In the genomic region with DNA sequence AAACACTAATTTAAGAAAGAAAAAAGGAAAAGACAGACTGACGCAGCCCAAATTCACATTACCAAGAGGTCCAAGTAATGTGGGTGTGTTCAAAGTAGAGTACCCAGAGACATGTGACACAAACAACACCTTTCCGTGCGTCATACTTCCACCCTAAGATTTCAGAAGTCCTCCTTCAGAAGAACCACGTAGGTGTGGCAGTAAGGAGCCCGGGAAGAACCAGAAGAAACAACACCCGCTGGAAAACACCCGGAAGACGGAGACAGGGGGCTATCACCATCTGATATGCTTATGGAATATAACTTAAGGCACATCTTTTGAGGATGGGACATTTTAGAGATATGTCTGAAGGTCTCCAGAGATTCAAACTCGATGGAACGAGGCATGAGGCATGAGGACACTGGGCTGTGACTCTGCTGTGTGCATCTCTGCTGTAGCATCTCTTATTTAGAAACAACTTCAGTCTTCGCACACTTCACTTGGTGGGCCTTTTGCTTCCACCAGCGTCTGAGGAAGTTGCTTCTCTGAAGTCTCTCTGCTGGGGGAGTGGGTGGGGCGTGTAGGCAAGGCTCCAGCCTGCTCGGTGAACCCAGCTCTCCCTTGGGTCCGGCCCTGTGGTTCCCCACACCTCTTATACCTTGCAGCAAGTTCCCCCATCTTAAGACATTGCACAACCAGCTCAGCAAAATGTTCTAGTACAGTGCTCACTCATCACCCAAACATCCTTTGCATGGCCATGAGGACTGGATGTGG, we compare ENCODE assay signal across 12 mouse cellular contexts. TPM values are rescaled to one million over a fixed set of nuclear protein-coding genes. Genes with fewer than 3 reads are reported as not detected.
DNase-seq lines count a peak whose midpoint lies in the region; ATAC-seq and TF ChIP-seq lines count a peak whose summit lies in the region.
"Had no signal": no experiment of that assay in that cellular context is flagged by ENCODE, and none has a peak within 500 bp of the region (broad histone marks: within the 10 kb centered on the region; RNA-seq: fewer than 3 reads in every experiment).

No protein-coding gene starts in this region.

- peaks cover 10% of the 10 kb centered on the region for H3K36me3 ChIP-seq in liver, embryonic 13.5 days
- peaks cover 3% of the 10 kb centered on the region; the same call in 1 of the 2 replicates for H3K36me3 ChIP-seq in liver, embryonic 11.5 days (ENCODE audit: control insufficient read depth, insufficient read depth, low read length)
- H3K36me3 ChIP-seq: embryonic facial prominence, embryonic 10.5 days; lung, embryonic 15.5 days; neural tube, embryonic 15.5 days had no signal

- peak; percentile 36 for DNase-seq in adrenal gland, adult 2 months
- no peak for DNase-seq in adrenal gland, adult 8-10 months
- no peak for DNase-seq in liver, embryonic 13.5 days
- no peak for DNase-seq in liver, embryonic 11.5 days (ENCODE audit: low spot score)
- DNase-seq in natural killer cell, adult 2 months (ENCODE audit: low spot score in 2 of 2): peak; percentile 67 to 88
- DNase-seq in cerebellum, adult 2 months: no peak
- DNase-seq in frontal cortex, postnatal 25 days (ENCODE audit: low spot score in 2 of 2): no peak
- DNase-seq: gastrocnemius, postnatal 10 days had no signal

- no peaks in the 10 kb centered on the region for H3K27me3 ChIP-seq in liver, embryonic 13.5 days
- H3K27me3 ChIP-seq in liver, embryonic 11.5 days (replicated peaks; ENCODE audit: control insufficient read depth, insufficient read depth, low read length): no peaks in the 10 kb centered on the region
- no peaks in the 10 kb centered on the region for H3K27me3 ChIP-seq in cerebellum, adult 2 months (ENCODE audit: control insufficient read depth, insufficient read depth, low read length)
- H3K27me3 ChIP-seq: lung, embryonic 15.5 days; neural tube, embryonic 15.5 days had no signal

- WGBS in liver, embryonic 13.5 days (ENCODE audit: insufficient replicate concordance): 78% methylated on average over 15 of the region's 15 CpGs
- 85% methylated on average over 15 of the region's 15 CpGs for WGBS in liver, embryonic 11.5 days
- 96% methylated on average over 15 of the region's 15 CpGs for WGBS in cerebellum, adult 2 months

- H3K9me3 ChIP-seq in liver, embryonic 13.5 days (replicated peaks): no peaks in the 10 kb centered on the region
- H3K9me3 ChIP-seq in liver, embryonic 11.5 days (ENCODE audit: control insufficient read depth, low read length): no peaks in the 10 kb centered on the region
- H3K9me3 ChIP-seq: embryonic facial prominence, embryonic 10.5 days; lung, embryonic 15.5 days; neural tube, embryonic 15.5 days had no signal

- no peak; the same call in 1 of the 2 replicates for ATAC-seq in liver, embryonic 13.5 days (ENCODE audit: low read depth)
- no peak for ATAC-seq in liver, embryonic 11.5 days (replicated peaks; ENCODE audit: low FRiP score)
- no peak for ATAC-seq in megakaryocyte-erythroid progenitor cell, adult 5-6 weeks (replicated peaks; ENCODE audit: low FRiP score, low TSS enrichment, poor library complexity, severe bottlenecking)

- no peak for TF ChIP-seq CTCF in cerebellum, adult 2 months (IDR thresholded peaks at IDR 0.05; ENCODE audit: borderline replicate concordance, insufficient read depth, low read depth, low read length)

- peaks cover 58% of the 10 kb centered on the region for H3K4me1 ChIP-seq in liver, embryonic 13.5 days (replicated peaks)
- peaks cover 6% of the 10 kb centered on the region; the same call in 1 of the 2 replicates for H3K4me1 ChIP-seq in liver, embryonic 11.5 days (replicated peaks; ENCODE audit: control insufficient read depth, insufficient read depth, low read length)
- H3K4me1 ChIP-seq in cerebellum, adult 2 months (ENCODE audit: control insufficient read depth, insufficient read depth, low read length): no peaks in the 10 kb centered on the region
- H3K4me1 ChIP-seq: embryonic facial prominence, embryonic 10.5 days; lung, embryonic 15.5 days had no signal

- no peak for TF ChIP-seq POLR2A in cerebellum, adult 2 months (IDR thresholded peaks at IDR 0.05; ENCODE audit: borderline replicate concordance, insufficient read depth, low read length)

- H3K9ac ChIP-seq in liver, embryonic 13.5 days: no peak overlapping the region
- no peak overlapping the region for H3K9ac ChIP-seq in liver, embryonic 11.5 days (ENCODE audit: low read depth, low read length)
- H3K9ac ChIP-seq: lung, embryonic 15.5 days; neural tube, embryonic 15.5 days had no signal

- H3K4me3 ChIP-seq in liver, embryonic 13.5 days (replicated peaks): no peak overlapping the region
- no peak overlapping the region for H3K4me3 ChIP-seq in liver, embryonic 11.5 days (ENCODE audit: low read depth, low read length)
- no peak overlapping the region for H3K4me3 ChIP-seq in cerebellum, adult 2 months (replicated peaks; ENCODE audit: insufficient read depth, low read depth, low read length)
- H3K4me3 ChIP-seq: embryonic facial prominence, embryonic 10.5 days; lung, embryonic 15.5 days; neural tube, embryonic 15.5 days had no signal

- H3K27ac ChIP-seq in liver, embryonic 13.5 days: 0 out of 2 replicates have a peak overlapping the region, but pooled peaks have one; percentile 10
- no peak overlapping the region for H3K27ac ChIP-seq in liver, embryonic 11.5 days (ENCODE audit: low read depth, low read length)
- H3K27ac ChIP-seq in cerebellum, adult 2 months (ENCODE audit: insufficient read depth, low read length): no peak overlapping the region
- H3K27ac ChIP-seq: embryonic facial prominence, embryonic 10.5 days; lung, embryonic 15.5 days; neural tube, embryonic 15.5 days had no signal

- H3K4me2 ChIP-seq in liver, embryonic 13.5 days: no peak overlapping the region
- no peak overlapping the region for H3K4me2 ChIP-seq in liver, embryonic 11.5 days
- H3K4me2 ChIP-seq: lung, embryonic 15.5 days; neural tube, embryonic 15.5 days had no signal

RNA-seq across cellular contexts. Expression of a gene that starts 13.7 kb away (rescaled TPM):
- 10 to 100 TPM; 32.3 to 40.3 TPM for total RNA-seq in adrenal gland, adult 2 months (2021)
- 3.6 and 5.8 TPM in 2 replicates for polyA plus RNA-seq in adrenal gland, adult 2 months (2012; rRNA removed)
- total RNA-seq in adrenal gland, adult 8-10 months (2022): 10 to 100 TPM; 35.3 to 46.5 (median 39.4) TPM
- 15.8 and 18.8 TPM in 2 replicates for polyA plus RNA-seq in liver, embryonic 13.5 days (2015; fragmentation: Nextera tagmentation; extraction: Ambion mirVana)
- polyA plus RNA-seq in liver, embryonic 11.5 days (2014; fragmentation: Nextera tagmentation; extraction: Ambion mirVana): 20.1 and 20.5 TPM in 2 replicates
- polyA plus RNA-seq in cerebellum, adult 2 months (2012; rRNA removed): 67.8 and 78.1 TPM in 2 replicates
- total RNA-seq in megakaryocyte-erythroid progenitor cell, adult 5-6 weeks (2014; fragmentation: Nextera tagmentation): 53.7 and 56.7 TPM in 2 replicates
- total RNA-seq in megakaryocyte-erythroid progenitor cell, adult 5-6 weeks (2017): 28.7 and 29.0 TPM in 2 replicates

RNA-seq across cellular contexts. Expression of a gene that starts 13.9 kb away (rescaled TPM):
- total RNA-seq in adrenal gland, adult 2 months (2021): under 1 TPM; 0.78 to 0.90 TPM
- 0.13 and 0.28 TPM in 2 replicates for polyA plus RNA-seq in adrenal gland, adult 2 months (2012; rRNA removed)
- total RNA-seq in adrenal gland, adult 8-10 months (2022): 1 to 10 TPM in 1 of 4 experiments, under 1 TPM in 3; 0.23 to 1.2 (median 0.79) TPM
- polyA plus RNA-seq in liver, embryonic 13.5 days (2015; fragmentation: Nextera tagmentation; extraction: Ambion mirVana): 0.17 and 0.22 TPM in 2 replicates
- 0.21 and 0.48 TPM in 2 replicates for polyA plus RNA-seq in liver, embryonic 11.5 days (2014; fragmentation: Nextera tagmentation; extraction: Ambion mirVana)
- polyA plus RNA-seq in cerebellum, adult 2 months (2012; rRNA removed): 0.89 and 0.98 TPM in 2 replicates
- 1.7 and 2.0 TPM in 2 replicates for total RNA-seq in megakaryocyte-erythroid progenitor cell, adult 5-6 weeks (2014; fragmentation: Nextera tagmentation)
- not detected in 2 replicates for total RNA-seq in megakaryocyte-erythroid progenitor cell, adult 5-6 weeks (2017)

Comparison
In these comparisons a context has a peak if more than half of its experiments do, and no peak if none do; other contexts are left out.
1. DNase-seq: peak in adrenal gland, adult 2 months (single experiment) and natural killer cell, adult 2 months (2 of 2); none in adrenal gland, adult 8-10 months (single experiment), liver, embryonic 13.5 days (single experiment), liver, embryonic 11.5 days (single experiment), cerebellum, adult 2 months (0 of 2) and frontal cortex, postnatal 25 days (0 of 2).